Mouse (Mus musculus): ENCODE measurements around the gene Atm. TPM values are rescaled to one million over a fixed set of nuclear protein-coding genes. Genes with fewer than 3 reads are reported as not detected.
A peak's percentile ranks its signal among the peaks of the same experiment; 100 is the strongest.

Gene Atm
- total RNA-seq (2021) = 1 to 10 TPM; 5.0 to 5.5 TPM
- long read RNA-seq, experiment 1, partial matches to known transcripts = 1 of 1 reads
- long read RNA-seq, experiment 1, other reads (novel, unspliced or antisense) = 0 of 1 reads
- long read RNA-seq, experiment 2, partial matches to known transcripts = 1 of 1 reads
- long read RNA-seq, experiment 2, other reads (novel, unspliced or antisense) = 0 of 1 reads

GRCm38 (mm10) chr9:53536558-53537320 is at the start of gene Atm, which contains the start of gene Npat:
Gene Atm (minus strand): TSS chr9:53536740.
Gene Npat (plus strand): TSS chr9:53537047.
- DNase-seq (ENCODE audit: low spot score) = peak; percentile 99

- DNase-seq (ENCODE audit: low spot score) = no peak
Measured at GRCm38 (mm10) chr9:53581870-53582269, 45.3 kb upstream of the Atm start.

- no peak for DNase-seq (ENCODE audit: low spot score)
Measured at GRCm38 (mm10) chr9:53575721-53576120, 39.2 kb upstream of the Atm start.

- peak; percentile 54 for DNase-seq (ENCODE audit: low spot score)
Measured at GRCm38 (mm10) chr9:53572516-53573307, 36.2 kb upstream of the Atm start.

GRCm38 (mm10) chr9:53570662-53571061 is 34.1 kb upstream of the Atm start:
- no peak for DNase-seq (ENCODE audit: low spot score)

- DNase-seq (ENCODE audit: low spot score) = no peak
Measured at GRCm38 (mm10) chr9:53537336-53537965, 911 bp upstream of the Atm start.

GRCm38 (mm10) chr9:53535416-53536320 is 872 bp downstream of the Atm start:
- no peak for DNase-seq (ENCODE audit: low spot score)

- no peak for DNase-seq (ENCODE audit: low spot score)
Measured at GRCm38 (mm10) chr9:53517373-53518009, 19.0 kb downstream of the Atm start.

- no peak for DNase-seq (ENCODE audit: low spot score)
Measured at GRCm38 (mm10) chr9:53514091-53514490, 22.4 kb downstream of the Atm start.

- DNase-seq (ENCODE audit: low spot score) = no peak
Measured at GRCm38 (mm10) chr9:53508053-53508452, 28.5 kb downstream of the Atm start.

- DNase-seq (ENCODE audit: low spot score) = no peak
Measured at GRCm38 (mm10) chr9:53485886-53486285, 50.7 kb downstream of the Atm start.

- DNase-seq (ENCODE audit: low spot score) = no peak
Measured at GRCm38 (mm10) chr9:53472806-53473518, 63.6 kb downstream of the Atm start.

GRCm38 (mm10) chr9:53452038-53452437 is 84.5 kb downstream of the Atm start:
- no peak for DNase-seq (ENCODE audit: low spot score)

- DNase-seq (ENCODE audit: low spot score) = no peak
Measured at GRCm38 (mm10) chr9:53450609-53451008, 85.9 kb downstream of the Atm start.

GRCm38 (mm10) chr9:53435830-53436570 is 100.5 kb downstream of the Atm start:
- DNase-seq (ENCODE audit: low spot score) = no peak

GRCm38 (mm10) chr9:53427638-53428037 is 108.9 kb downstream of the Atm start:
- no peak for DNase-seq (ENCODE audit: low spot score)

GRCm38 (mm10) chr9:53426726-53427125 is 109.8 kb downstream of the Atm start:
- no peak for DNase-seq (ENCODE audit: low spot score)

GRCm38 (mm10) chr9:53422133-53422896 is 114.2 kb downstream of the Atm start:
- no peak for DNase-seq (ENCODE audit: low spot score)

Measured in gastrocnemius, adult 18-20 months (tissue).